Mouse (Mus musculus) embryo, embryonic 10 days (tissue): ENCODE measurements around the gene Megf6.
A peak's percentile ranks its signal among the peaks of the same experiment; 100 is the strongest.

Source experiments
- DNase-seq: peaks from one replicate; pipeline ENCODE4 v3.0.0-alpha.2; 2015; ENCODE audit warnings: low spot score

Megf6 gene

GRCm38 (mm10) chr4:154159961-154160537 is 10.5 kb upstream of the Megf6 start:
- DNase-seq: peak; percentile 17

- DNase-seq: peak; percentile 96
These were observed 9.8 kb upstream of the Megf6 start, which contains the start of gene Tprgl for GRCm38 (mm10) chr4:154160538-154161390. Tprgl (minus strand) TSS chr4:154160666.

DNA sequence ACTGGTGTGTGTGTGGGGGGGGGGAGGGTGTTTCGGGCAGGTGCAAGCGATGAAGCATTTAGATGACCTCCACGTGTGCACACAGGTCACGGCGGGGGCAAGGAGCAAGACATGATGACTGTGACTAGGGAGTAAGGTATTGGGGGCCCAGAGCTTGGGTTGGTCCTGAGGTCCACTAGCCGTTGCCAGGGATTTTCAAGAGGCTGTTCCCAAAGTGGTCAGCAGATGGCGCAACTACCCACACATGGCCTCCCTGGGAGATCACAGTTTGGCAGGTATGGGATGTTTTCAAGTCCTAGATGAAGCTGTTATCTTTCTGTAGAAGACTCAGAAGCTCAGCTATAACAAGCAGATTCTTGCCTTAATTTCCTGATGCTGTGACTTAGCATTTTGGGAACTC is 7.2 kb upstream of the Megf6 start:
- peak; percentile 83 for DNase-seq

- DNase-seq: peak; percentile 80
These were observed 3.5 kb upstream of the Megf6 start for GRCm38 (mm10) chr4:154167053-154167452.

- no peak for DNase-seq
These were observed 509 bp upstream of the Megf6 start for GRCm38 (mm10) chr4:154170021-154170420.

GRCm38 (mm10) chr4:154171151-154171930 is 811 bp downstream of the Megf6 start:
- DNase-seq: peak; percentile 57

DNA sequence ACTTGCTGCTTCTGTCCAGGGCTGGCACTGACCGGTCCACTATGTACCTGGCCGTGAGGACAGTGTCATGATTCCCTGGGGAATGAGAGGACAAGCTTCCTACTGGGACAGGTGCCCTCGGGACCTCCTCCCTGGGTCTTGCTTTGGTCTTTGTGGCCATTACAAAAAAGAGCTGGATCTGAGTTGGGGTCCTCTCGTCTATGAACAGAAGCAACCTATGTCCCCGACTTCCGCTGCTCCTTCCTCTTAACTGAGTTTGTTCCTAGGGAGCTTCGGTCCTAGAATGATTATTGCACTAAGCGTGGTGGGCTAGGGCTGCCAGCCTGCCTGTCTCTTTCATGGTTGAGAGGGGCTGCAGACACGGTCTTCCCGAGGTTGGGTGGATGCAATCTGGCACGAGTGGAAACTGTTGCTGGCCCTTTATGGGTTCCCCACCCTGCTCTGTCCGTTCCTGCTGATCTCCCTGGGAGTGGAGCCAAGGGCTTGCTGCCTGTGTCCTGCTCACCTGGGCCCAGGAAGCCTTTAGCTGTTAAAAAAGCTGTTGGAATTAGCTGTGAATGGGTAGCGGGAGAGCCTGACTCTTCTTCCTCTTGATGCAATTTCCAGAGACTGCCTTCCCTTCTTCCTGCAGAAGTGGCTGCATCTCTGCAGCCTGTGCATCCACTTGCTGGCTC is 1.5 kb downstream of the Megf6 start:
- DNase-seq: no peak

GRCm38 (mm10) chr4:154177257-154177656 is 6.7 kb downstream of the Megf6 start:
- peak; percentile 69 for DNase-seq

DNA sequence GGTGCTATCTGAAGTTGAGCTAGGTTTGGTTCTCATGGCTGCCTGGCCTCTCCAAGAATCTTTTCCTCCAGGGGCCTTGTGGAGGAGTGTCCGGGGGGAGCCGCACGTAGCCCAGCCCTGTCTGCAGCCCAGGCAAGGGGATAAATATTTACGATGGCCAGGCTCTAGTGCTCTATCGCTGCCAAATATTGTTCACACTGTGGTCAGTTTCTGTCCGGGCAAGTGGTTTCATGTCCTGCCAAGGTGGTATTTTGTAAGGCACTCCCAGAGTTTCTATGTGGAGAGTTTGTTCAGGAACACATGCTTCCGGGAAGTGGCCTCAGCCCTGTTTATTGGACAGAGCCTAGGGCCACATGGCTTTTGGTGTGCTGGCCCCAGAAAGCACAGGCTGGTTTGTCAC is 10.5 kb downstream of the Megf6 start:
- no peak for DNase-seq

DNA sequence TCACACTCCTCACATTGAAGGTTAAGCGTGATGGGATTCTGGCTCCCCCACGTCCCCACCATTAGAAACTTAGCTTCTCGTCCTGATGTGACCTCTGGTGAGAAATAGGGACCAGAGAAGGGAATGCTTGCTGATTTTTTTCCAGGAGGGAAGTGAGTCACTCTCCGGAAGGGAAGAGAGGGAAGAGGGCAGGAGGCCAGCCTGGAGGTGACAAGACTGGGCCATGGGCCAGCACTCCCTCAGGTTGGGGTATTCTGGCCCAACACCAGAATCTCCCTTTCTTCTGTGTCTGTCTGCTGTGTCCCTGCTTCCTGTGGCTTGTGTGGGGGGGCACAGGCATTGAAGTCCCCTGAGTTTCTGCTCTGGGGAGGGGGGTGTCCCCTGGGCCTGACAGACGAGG is 13.0 kb downstream of the Megf6 start:
- no peak for DNase-seq

DNA sequence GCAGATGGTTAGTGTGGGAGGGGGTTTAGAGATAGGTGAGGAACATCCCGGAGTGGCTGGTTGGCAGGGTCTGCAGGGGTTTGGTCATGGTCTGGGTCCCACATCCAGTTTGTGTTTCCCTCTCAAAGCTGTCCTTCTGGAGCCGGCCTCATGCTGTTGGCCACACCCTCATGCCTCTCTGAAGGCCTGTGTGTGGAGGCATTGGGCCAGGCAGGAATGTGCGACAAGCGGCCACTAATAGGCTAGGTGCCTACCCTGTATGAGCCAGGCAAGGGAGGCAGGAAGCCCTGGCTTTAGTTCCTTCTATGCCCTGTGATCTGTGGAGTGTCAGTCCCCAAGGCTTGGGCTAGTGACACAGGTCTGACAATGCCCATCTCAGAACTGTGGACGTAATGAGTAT is 14.5 kb downstream of the Megf6 start:
- DNase-seq: no peak

DNA sequence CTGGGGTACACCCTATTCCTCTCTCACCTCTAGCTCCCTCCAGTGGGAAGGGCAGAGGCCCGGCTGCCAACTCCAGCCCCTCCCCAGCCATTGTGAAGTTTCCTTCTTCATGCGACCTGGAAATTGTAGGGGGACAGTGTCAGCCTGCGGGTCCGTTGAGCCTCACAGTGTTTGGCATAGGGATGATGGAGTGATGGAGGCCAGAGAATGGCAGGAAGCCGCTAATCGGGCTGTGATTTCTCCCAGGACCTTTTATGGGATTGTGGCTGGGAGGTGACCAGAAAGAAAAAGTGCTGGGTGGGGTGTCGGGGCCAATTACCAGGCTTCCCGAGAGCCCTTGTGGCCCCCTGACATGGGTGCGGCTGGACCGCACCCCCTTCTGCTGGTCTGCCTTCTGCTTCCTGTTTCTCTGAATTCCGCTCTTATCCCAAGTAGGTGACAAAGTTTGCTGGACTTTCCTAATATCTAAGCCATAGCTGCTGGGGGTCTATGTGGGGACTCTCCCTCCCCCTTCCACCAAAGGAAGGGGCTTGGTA is 15.5 kb downstream of the Megf6 start:
- no peak for DNase-seq

DNA sequence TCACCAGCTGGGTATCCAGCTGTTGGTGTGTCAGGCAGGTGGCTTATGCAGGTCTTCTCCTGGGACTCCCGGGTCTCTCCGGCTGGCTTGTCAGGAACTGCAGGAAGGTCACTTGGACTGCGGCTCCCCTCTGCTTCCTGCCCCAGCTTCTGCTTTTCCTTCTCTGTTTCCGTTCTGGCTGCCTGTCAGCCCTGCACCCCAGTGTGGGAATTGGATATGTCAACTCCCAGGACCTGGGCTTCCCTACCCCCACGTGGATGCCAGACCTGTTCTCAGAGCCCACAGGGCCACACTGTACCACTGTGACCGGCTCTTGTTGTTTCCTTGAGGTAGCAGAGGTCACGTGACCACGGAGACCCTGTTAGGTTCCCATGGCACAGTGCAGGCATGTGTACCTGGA is 18.4 kb downstream of the Megf6 start:
- no peak for DNase-seq

GRCm38 (mm10) chr4:154197961-154198360 is 27.4 kb downstream of the Megf6 start:
- no peak for DNase-seq

DNA sequence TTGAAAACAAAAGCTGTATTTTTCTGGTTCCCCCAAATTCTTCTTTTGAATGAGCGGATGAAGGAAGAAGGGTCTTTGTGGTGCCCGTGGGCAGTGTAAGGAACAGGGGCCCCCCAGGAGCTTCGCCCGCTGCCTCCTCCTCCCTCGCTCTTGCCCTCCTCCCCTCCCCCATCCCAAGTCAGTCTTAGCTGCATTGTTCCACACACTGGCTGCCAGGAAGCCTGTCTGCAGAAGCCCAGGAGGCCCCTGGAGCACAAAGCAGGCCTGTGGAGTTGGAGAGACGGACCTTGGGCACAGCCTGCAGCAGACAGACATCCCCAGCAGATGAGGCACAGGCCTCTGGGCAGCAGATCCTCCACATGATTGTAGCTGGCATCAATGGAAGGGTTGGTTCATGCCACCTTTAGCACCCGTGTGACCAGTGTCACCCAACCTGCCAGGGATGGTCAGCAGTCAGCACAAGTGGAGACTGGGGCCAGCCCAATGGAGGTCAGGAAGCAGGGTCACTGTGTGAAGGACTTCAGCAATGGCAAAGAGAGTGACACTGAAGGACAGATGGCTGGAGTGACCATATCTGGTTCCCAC is 27.9 kb downstream of the Megf6 start:
- DNase-seq: peak; percentile 39

- no peak for DNase-seq
These were observed 31.0 kb downstream of the Megf6 start for GRCm38 (mm10) chr4:154201511-154201910.

DNA sequence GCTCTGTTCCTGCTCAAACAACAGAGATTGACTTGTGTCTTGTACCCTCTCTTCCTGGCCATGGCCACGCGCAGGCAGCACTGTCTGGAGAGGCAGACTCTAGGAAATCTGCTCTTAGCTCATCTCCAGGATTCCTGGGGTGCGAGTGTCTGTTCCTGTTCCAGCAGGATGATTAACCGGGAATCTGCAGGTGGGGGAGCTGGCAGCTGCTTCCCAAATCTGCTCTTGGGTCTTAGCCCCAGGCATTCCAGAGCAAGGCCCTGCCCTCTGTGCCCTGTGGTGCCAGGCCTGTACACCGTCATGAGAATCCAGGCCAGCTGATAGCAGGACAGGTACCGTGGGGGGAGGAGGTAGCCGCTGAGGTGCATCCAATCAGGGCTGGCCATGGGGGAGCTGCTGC is 34.0 kb downstream of the Megf6 start:
- DNase-seq: no peak

- DNase-seq: no peak
These were observed 34.9 kb downstream of the Megf6 start for GRCm38 (mm10) chr4:154205392-154205791.

DNA sequence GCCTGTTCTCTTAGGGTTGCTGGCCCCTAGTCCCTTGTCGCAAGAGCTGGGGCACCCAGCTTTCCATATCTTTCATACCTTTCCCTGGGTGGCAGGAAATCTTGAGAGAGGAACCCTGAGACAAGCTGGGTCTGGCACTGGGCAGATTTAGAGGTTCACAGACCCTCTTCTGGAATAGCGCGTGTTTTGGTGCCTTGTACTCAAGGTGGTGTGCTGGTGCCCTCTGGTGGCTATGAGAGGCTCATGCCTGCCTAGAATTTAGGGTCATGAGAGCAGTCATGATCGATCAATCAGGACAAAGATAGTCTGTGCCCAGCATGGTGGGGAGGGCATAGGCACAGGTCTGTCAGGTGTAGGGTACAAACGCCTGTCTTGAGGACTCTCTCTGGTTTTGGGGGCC is 36.7 kb downstream of the Megf6 start:
- DNase-seq: peak; percentile 93

DNA sequence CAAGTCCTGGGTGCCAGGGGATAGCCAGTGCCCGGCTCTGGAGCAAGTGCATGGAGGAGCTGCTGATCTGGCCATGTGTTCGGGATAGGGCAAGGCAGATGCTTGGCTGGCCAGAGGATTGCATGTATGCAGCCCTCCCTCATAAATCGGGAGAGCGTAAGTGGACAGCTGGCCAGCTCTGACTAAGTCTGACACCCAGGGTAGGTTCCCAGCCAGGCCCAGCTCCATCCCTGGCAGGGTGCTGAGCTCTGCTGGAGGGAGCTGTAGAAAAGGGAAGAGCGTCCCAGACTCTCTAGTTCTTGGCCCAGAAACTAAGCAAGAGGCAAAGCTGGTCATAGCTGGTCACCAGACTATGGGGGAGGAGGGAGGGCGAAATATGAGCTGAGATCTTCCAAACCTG is 38.5 kb downstream of the Megf6 start:
- DNase-seq: no peak

GRCm38 (mm10) chr4:154209825-154210224 is 39.3 kb downstream of the Megf6 start:
- DNase-seq: no peak

GRCm38 (mm10) chr4:154211459-154211858 is 40.9 kb downstream of the Megf6 start:
- DNase-seq: no peak
